In genomic region chr13:45686309-45686582, GRCm38 (mm10) we compare ENCODE assay signal across 16 mouse cellular contexts.
"Had no signal": no experiment of that assay in that cellular context is flagged by ENCODE, and none has a peak within 500 bp of the region (broad histone marks: within the 10 kb centered on the region; RNA-seq: fewer than 3 reads in every experiment).

No protein-coding gene starts in this region.

- H3K36me3 ChIP-seq: limb, embryonic 12.5 days; liver, embryonic 13.5 days; lung, embryonic 15.5 days; midbrain, embryonic 15.5 days; neural tube, embryonic 12.5 days had no signal

- ATAC-seq: liver, postnatal 0 days; midbrain, embryonic 15.5 days had no signal

- H3K9me3 ChIP-seq: limb, embryonic 12.5 days; liver, embryonic 13.5 days; lung, embryonic 15.5 days; megakaryocyte, embryonic 14.5 days; midbrain, embryonic 15.5 days; neural tube, embryonic 12.5 days had no signal

- H3K4me1 ChIP-seq: liver, embryonic 13.5 days; neural tube, embryonic 12.5 days had no signal

- H3K4me3 ChIP-seq: layer of hippocampus, adult 2 months; limb, embryonic 12.5 days; liver, embryonic 13.5 days; lung, embryonic 15.5 days; megakaryocyte, embryonic 14.5 days; midbrain, embryonic 15.5 days; neural tube, embryonic 12.5 days had no signal

- DNase-seq: kidney, postnatal 10 days; kidney, postnatal 4 days; liver; liver, embryonic 13.5 days; liver, postnatal 0 days; lung, postnatal 14 days; thymus, postnatal 14 days had no signal

- H3K4me2 ChIP-seq: limb, embryonic 12.5 days; liver, embryonic 13.5 days; lung, embryonic 15.5 days; midbrain, embryonic 11.5 days; midbrain, embryonic 15.5 days; neural tube, embryonic 12.5 days had no signal

- H3K27me3 ChIP-seq: limb, embryonic 12.5 days; liver, embryonic 13.5 days; lung, embryonic 15.5 days; megakaryocyte, embryonic 14.5 days; midbrain, embryonic 15.5 days; neural tube, embryonic 12.5 days had no signal

- H3K9ac ChIP-seq: limb, embryonic 12.5 days; liver, embryonic 13.5 days; liver, postnatal 0 days; lung, embryonic 15.5 days; midbrain, embryonic 15.5 days; neural tube, embryonic 12.5 days had no signal

- H3K27ac ChIP-seq: layer of hippocampus, adult 2 months; limb, embryonic 12.5 days; liver, embryonic 13.5 days; lung, embryonic 15.5 days; macrophage; midbrain, embryonic 15.5 days; neural tube, embryonic 12.5 days; stomach, postnatal 0 days had no signal
